Mouse (Mus musculus) ES-Bruce4 (cell line): Measurements from ENCODE around the gene Prkch. TPM values are rescaled to one million over a fixed set of nuclear protein-coding genes. Genes with fewer than 3 reads are reported as not detected.

Experiments
- H3K27ac ChIP-seq: 2 replicates; pipeline ENCODE4 v1.5.1; 2012; ENCODE audit warnings: low read length, inconsistent platforms; ENCODE audit not compliant: insufficient read depth
- H3K27me3 ChIP-seq: 2 replicates; pipeline ENCODE4 v1.6.1; 2012; ENCODE audit warnings: mild to moderate bottlenecking, low read length, inconsistent platforms; ENCODE audit not compliant: control insufficient read depth, poor library complexity, insufficient read depth, severe bottlenecking
- H3K36me3 ChIP-seq: 2 replicates; pipeline ENCODE4 v1.6.1; 2012; ENCODE audit warnings: inconsistent platforms, mild to moderate bottlenecking, low read length, moderate library complexity; ENCODE audit not compliant: control insufficient read depth, poor library complexity, insufficient read depth, severe bottlenecking
- H3K4me1 ChIP-seq: one replicate; pipeline ENCODE4 v1.8.1; 2011; ENCODE audit warnings: low read length; ENCODE audit not compliant: control insufficient read depth, insufficient read depth
- H3K4me3 ChIP-seq: 2 replicates; pipeline ENCODE4 v1.5.1; 2011; ENCODE audit warnings: low read depth, mild to moderate bottlenecking, low read length
- H3K9ac ChIP-seq: 2 replicates; pipeline ENCODE4 v1.6.1; 2012; ENCODE audit warnings: low read depth, mild to moderate bottlenecking, inconsistent platforms; ENCODE audit not compliant: poor library complexity, severe bottlenecking
- H3K9me3 ChIP-seq: replicated peaks from 2 replicates; pipeline ENCODE4 v1.6.1; 2012; ENCODE audit warnings: mild to moderate bottlenecking, low read length, inconsistent platforms; ENCODE audit not compliant: control insufficient read depth, poor library complexity, insufficient read depth, severe bottlenecking
- CTCF ChIP-seq: IDR thresholded peaks from one replicate; pipeline ENCODE4 v1.8.1; 2011; ENCODE audit warnings: low read depth, low read length
- EP300 ChIP-seq: IDR thresholded peaks from 2 replicates; pipeline ENCODE4 v1.6.1; 2011; ENCODE audit warnings: low read depth, low read length; ENCODE audit not compliant: insufficient read depth
- POLR2A ChIP-seq: IDR thresholded peaks from one replicate; pipeline ENCODE4 v1.8.1; 2011; ENCODE audit warnings: low read length; ENCODE audit not compliant: insufficient read depth
- polyA plus RNA-seq: library from polyadenylated mRNA; stranded (reverse); fragments of >200 nt; gene quantifications from 2 replicates; pipeline ENCODE4 v1.2.4, GENCODE M21; 2011; ENCODE audit warnings: low read depth; ENCODE audit not compliant: missing spikeins, insufficient read depth, insufficient read length

The Prkch gene
- polyA plus RNA-seq, 1 experiment, result 1.8 TPM

- H3K4me3 ChIP-seq, result peak overlapping the region; percentile 60
- TF ChIP-seq CTCF (no peak), POLR2A (no peak), EP300 (no peak)
- no peak overlapping the region for H3K27ac ChIP-seq
- H3K4me1 ChIP-seq, result no peaks in the 10 kb centered on the region
- no peaks in the 10 kb centered on the region for H3K36me3 ChIP-seq
- no peaks in the 10 kb centered on the region for H3K9me3 ChIP-seq
- H3K27me3 ChIP-seq, result peaks cover 11% of the 10 kb centered on the region; the same call in 1 of the 2 replicates
- H3K9ac ChIP-seq, result peak overlapping the region; percentile 61
Observed at GRCm38 (mm10) chr12:73585241-73585801, 725 bp downstream of the Prkch start.

DNA sequence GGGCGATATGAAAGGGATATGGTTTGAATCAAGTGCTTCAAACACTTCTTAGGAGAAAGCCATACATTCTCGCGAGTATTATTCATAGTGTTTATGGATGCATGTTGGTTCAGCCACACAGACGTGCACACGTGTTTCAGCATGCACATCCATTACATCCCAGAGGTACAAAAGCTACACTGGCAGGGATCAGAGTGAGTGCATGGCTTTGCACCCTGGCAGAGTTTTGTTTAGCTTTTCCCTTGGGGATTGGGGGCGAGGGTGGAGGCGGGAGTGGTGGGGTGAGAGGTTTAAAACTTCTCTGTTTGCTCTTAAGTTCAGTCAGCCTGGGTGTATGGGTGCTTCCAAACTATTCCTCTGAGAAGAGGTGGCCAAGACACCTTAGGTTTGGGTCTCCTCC is 1.3 kb downstream of the Prkch start:
- Histone ChIP-seq H3K4me1 (no peaks in the 10 kb centered on the region), H3K36me3 (no peaks in the 10 kb centered on the region), H3K9ac (no peak overlapping the region), H3K4me3 (no peak overlapping the region), H3K27me3 (peaks cover 11% of the 10 kb centered on the region; the same call in 1 of the 2 replicates), H3K27ac (no peak overlapping the region), H3K9me3 (no peaks in the 10 kb centered on the region)
- TF ChIP-seq POLR2A (no peak), EP300 (no peak), CTCF (no peak)

GRCm38 (mm10) chr12:73587262-73587661 is 2.7 kb downstream of the Prkch start:
- no peaks in the 10 kb centered on the region for H3K4me1 ChIP-seq
- H3K9me3 ChIP-seq, result no peaks in the 10 kb centered on the region
- no peak overlapping the region for H3K9ac ChIP-seq
- no peak overlapping the region for H3K27ac ChIP-seq
- no peak overlapping the region for H3K4me3 ChIP-seq
- TF ChIP-seq POLR2A (no peak), EP300 (no peak), CTCF (no peak)
- peaks cover 11% of the 10 kb centered on the region; the same call in 1 of the 2 replicates for H3K27me3 ChIP-seq
- H3K36me3 ChIP-seq, result no peaks in the 10 kb centered on the region

- no peaks in the 10 kb centered on the region for H3K4me1 ChIP-seq
- TF ChIP-seq EP300, result no peak
- TF ChIP-seq POLR2A, result no peak
- TF ChIP-seq CTCF, result no peak
- H3K27ac ChIP-seq, result no peak overlapping the region
- no peaks in the 10 kb centered on the region for H3K9me3 ChIP-seq
- H3K27me3 ChIP-seq, result peaks cover 7% of the 10 kb centered on the region; the same call in 1 of the 2 replicates
- H3K4me3 ChIP-seq, result no peak overlapping the region
- no peaks in the 10 kb centered on the region for H3K36me3 ChIP-seq
- H3K9ac ChIP-seq, result no peak overlapping the region
Observed at GRCm38 (mm10) chr12:73590627-73591276, 6.2 kb downstream of the Prkch start.

DNA sequence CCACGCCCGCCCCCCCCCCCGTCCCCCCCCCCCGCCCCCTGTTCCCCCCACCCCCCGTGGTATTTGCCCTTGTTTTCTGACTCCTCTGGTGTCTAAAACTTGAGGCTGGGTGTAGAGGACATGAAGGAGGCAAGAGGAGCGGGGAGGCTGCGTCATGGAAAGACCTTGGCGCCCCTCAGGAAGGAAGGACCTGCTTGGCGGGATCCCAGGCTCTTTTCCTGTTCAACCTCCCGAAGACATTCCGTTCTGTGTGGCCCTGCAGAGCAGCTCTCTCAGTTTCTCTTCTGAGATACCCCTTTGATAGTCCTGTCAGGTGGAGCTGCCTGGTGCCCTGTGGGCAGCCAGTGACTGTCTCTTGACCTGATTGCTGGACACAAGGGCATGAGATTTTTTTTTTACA is 7.0 kb downstream of the Prkch start:
- no peak for TF ChIP-seq POLR2A
- TF ChIP-seq CTCF, result no peak
- no peak for TF ChIP-seq EP300

DNA sequence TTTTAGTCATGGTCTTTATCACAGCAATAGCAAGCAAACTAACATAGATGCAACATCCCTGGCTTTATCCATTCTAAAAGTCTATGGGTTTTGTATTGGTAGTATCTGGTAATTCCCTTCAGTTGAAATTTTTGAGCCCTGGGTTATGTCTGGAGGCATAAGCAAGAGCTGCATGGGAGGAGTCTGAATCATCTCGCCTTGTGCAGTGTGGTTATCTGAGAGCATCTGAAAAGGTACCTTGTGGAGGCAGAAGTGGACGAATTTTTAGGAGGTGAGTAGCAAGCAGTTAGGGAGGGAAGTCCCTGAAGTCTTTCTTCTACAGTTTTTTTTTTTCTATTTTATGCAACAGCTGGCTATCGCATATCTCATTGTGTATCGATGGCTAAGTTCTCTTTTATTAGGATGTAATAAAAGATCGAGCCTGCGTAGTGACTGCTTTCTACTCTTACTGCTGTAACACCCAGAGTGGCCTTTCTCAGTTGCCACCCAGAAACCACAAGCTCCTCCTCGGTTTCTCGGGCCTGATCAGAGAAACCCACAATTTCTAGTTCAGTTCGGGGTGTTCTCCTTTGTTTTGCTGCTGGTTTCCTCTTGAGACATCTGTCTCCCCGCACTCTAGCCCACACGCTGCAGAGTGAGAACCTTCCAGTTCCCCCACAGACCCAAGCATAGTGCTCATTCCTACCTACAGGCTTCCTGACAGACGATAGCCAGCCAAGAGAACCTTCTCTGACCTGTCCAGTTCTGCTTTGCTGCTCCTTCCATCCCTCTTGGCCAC is 8.6 kb downstream of the Prkch start:
- no peaks in the 10 kb centered on the region for H3K36me3 ChIP-seq
- no peak overlapping the region for H3K4me3 ChIP-seq
- H3K27me3 ChIP-seq, result no peaks in the 10 kb centered on the region
- H3K4me1 ChIP-seq, result no peaks in the 10 kb centered on the region
- H3K27ac ChIP-seq, result no peak overlapping the region
- H3K9me3 ChIP-seq, result no peaks in the 10 kb centered on the region
- TF ChIP-seq POLR2A (no peak), EP300 (no peak), CTCF (no peak)
- no peak overlapping the region for H3K9ac ChIP-seq

More for the DNA sequence above, 7.0 kb downstream of the Prkch start:
- H3K9me3 ChIP-seq, result no peaks in the 10 kb centered on the region
- no peak overlapping the region for H3K4me3 ChIP-seq
- no peaks in the 10 kb centered on the region for H3K36me3 ChIP-seq
- H3K27ac ChIP-seq, result no peak overlapping the region
- peaks cover 3% of the 10 kb centered on the region; the same call in 1 of the 2 replicates for H3K27me3 ChIP-seq
- H3K4me1 ChIP-seq, result no peaks in the 10 kb centered on the region
- no peak overlapping the region for H3K9ac ChIP-seq
